Mouse (Mus musculus) CH12.LX (cell line): ENCODE data around the gene Rtl8a.

ENCODE experiments used
- CTCF ChIP-seq, 2 experiments: IDR thresholded peaks in 1 of 2; conservative IDR thresholded peaks in 1 of 2; 2 replicates each; pipeline ENCODE4 v1.5.1; 2011 to 2012; ENCODE audit warnings: low read depth in 2 of 2, low read length in 2 of 2, improper control_type of control experiment in 1 of 2, inconsistent platforms in 1 of 2, mild to moderate bottlenecking in 1 of 2, moderate library complexity in 1 of 2
- POLR2A ChIP-seq: IDR thresholded peaks from 2 replicates; pipeline ENCODE4 v1.6.1; 2011; ENCODE audit warnings: low read depth, mild to moderate bottlenecking, improper control_type of control experiment, low read length

DNA sequence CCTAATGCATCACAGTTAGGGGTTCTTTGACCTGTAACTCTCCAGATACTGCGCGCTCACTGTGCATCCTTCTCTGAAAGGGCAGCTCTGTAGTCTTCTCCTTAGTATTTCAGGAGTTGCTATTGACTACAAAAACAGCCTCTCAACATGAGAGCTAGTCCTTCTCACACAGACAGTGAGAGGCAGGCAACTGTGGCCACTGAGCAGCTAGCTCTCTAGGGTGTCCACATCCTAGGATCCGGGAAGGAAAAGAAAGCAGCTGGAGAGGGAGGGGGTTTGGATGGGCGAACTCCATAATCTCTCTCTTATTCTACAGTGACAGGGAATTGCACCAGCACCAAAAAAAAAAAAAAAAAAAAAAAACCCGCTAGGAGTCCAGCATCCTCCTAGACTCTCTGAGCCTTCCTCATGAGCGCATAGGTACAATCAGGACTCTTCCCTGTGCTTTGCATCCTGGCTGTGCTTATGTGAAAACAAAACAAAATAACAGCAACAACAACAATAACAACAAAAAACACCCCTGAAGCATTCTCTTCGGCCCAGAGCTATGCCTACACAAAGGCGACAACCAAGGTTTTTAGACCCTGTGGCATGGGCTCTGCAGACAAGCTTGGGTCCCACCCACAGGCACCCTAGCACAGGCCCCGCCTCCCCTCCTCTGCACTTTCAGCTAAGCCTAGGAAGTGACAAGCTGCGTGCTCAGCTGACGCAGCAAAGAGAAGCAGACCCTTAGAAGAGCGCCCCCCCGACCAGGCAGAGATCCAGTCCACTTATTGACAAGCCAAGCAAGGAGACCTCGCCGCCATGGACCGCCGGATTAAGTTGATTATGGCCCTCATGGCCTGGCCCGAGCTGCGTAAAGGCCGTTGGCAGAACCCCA lies 36.0 kb downstream of the Rtl8a start, which contains the start of gene Rtl8c:
- TF ChIP-seq POLR2A (0 out of 2 replicates have a peak, but pooled peaks have one; percentile 15), CTCF (conservative IDR thresholded peaks at IDR 0.05 in 1 of 2, IDR thresholded peaks at IDR 0.05 in 1 of 2; ENCODE audit: low read depth in 2 of 2, low read length in 2 of 2) (0 out of 4 replicates have a peak, but pooled peaks of 1 of the 2 experiments have one; percentile 0)
